Comparison of ENCODE assay signal across 8 mouse cellular contexts in the genomic region with DNA sequence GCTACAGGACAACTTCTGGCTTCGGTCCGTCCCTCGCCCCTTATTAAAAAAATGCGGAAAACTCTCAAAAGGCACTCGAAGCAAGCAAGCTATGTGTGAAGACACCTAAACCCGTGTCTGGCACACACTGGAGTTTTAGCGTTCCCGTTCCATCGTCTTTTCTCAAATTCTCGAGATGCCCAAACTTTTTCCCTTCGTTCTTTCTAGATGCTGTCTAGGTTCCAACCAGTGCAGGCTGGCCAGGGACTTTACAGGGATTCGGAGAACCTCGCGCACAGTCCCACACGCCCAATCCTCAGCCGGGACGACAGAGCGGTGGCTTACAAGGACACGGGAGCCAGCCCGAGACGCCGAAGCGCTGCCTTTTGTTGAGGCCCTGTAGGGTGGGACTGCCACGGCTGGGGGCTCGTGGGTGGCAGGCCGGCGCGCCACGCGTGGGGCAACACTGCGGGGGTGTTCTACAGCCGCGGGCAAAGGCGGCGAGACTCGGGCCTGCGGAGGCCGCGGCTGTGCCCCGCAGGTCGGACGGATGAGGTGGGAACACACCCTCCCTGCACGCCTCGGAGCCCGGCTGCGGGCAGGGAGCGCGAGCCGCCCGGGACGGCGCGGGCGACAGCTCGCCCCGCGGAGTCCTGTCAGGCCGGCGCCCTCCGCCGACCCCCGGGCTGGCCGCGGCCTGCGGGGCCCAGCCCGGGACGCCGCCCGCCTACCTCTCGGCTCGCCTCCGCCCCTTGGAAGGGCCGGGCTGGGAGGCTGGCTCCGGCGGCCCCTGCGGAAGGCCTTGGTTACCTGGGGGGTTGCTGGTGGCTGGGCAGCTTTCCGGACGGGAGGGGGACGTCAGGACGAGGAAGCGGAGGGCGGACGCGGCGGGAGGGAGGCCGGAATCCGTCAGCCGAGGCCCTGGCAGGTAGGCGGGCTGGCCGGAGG. TPM values are rescaled to one million over a fixed set of nuclear protein-coding genes. Genes with fewer than 3 reads are reported as not detected.
DNase-seq lines count a peak whose midpoint lies in the region; ATAC-seq and TF ChIP-seq lines count a peak whose summit lies in the region.

No protein-coding gene starts in this region.

- peak overlapping the region; percentile 89 for H3K4me2 ChIP-seq in hindbrain, postnatal 0 days (ENCODE audit: low read depth, low read length)
- peak overlapping the region; percentile 86 for H3K4me2 ChIP-seq in limb, embryonic 11.5 days (ENCODE audit: low read depth, severe bottlenecking)
- peak overlapping the region; percentile 87 for H3K4me2 ChIP-seq in midbrain, embryonic 12.5 days (replicated peaks)

- H3K9me3 ChIP-seq in megakaryocyte, embryonic 14.5 days: no peaks in the 10 kb centered on the region
- no peaks in the 10 kb centered on the region for H3K9me3 ChIP-seq in hindbrain, postnatal 0 days (ENCODE audit: low read length)
- no peaks in the 10 kb centered on the region for H3K9me3 ChIP-seq in limb, embryonic 11.5 days (ENCODE audit: control insufficient read depth, low read length)
- no peaks in the 10 kb centered on the region for H3K9me3 ChIP-seq in midbrain, embryonic 12.5 days

- peak; percentile 48 for DNase-seq in cerebellum, adult 8-10 months
- peak; percentile 27 to 41 for DNase-seq in frontal cortex, postnatal 36 days (ENCODE audit: low spot score in 2 of 2)
- DNase-seq in hindbrain, postnatal 0 days (ENCODE audit: low spot score): peak; percentile 39
- peak; percentile 62 for DNase-seq in limb, embryonic 11.5 days (ENCODE audit: low spot score)
- DNase-seq in splenic B cell, adult 2 months (ENCODE audit: low read depth, low spot score): peak; percentile 31

- H3K36me3 ChIP-seq in megakaryocyte, embryonic 14.5 days (replicated peaks; ENCODE audit: low read length): peaks cover 18% of the 10 kb centered on the region
- no peaks in the 10 kb centered on the region for H3K36me3 ChIP-seq in hindbrain, postnatal 0 days (ENCODE audit: insufficient read depth, low read length)
- no peaks in the 10 kb centered on the region for H3K36me3 ChIP-seq in limb, embryonic 11.5 days (ENCODE audit: control insufficient read depth, insufficient read depth, low read length)
- H3K36me3 ChIP-seq in midbrain, embryonic 12.5 days: no peaks in the 10 kb centered on the region; the same call in 1 of the 2 replicates
- no peaks in the 10 kb centered on the region for H3K36me3 ChIP-seq in splenic B cell, adult 2 months (ENCODE audit: control insufficient read depth, insufficient read depth, low read length, poor library complexity, severe bottlenecking)

- no peaks in the 10 kb centered on the region for H3K27me3 ChIP-seq in megakaryocyte, embryonic 14.5 days (replicated peaks)
- H3K27me3 ChIP-seq in hindbrain, postnatal 0 days (ENCODE audit: insufficient read depth, low read length): no peaks in the 10 kb centered on the region
- no peaks in the 10 kb centered on the region for H3K27me3 ChIP-seq in limb, embryonic 11.5 days (ENCODE audit: control insufficient read depth, insufficient read depth, low read length)
- H3K27me3 ChIP-seq in midbrain, embryonic 12.5 days: 0 out of 2 replicates have a peak, but pooled peaks cover 4% of the 10 kb centered on the region
- no peaks in the 10 kb centered on the region for H3K27me3 ChIP-seq in splenic B cell, adult 2 months (ENCODE audit: control insufficient read depth, insufficient read depth, low read length, poor library complexity, severe bottlenecking)

- under 1% methylated on average over 71 of the region's 90 CpGs for WGBS in hindbrain, postnatal 0 days
- WGBS in limb, embryonic 11.5 days: under 1% methylated on average over 81 of the region's 90 CpGs
- WGBS in midbrain, embryonic 12.5 days: under 1% methylated on average over 86 of the region's 90 CpGs

- peak overlapping the region; percentile 99 for H3K27ac ChIP-seq in hindbrain, postnatal 0 days
- peak overlapping the region; percentile 96 for H3K27ac ChIP-seq in limb, embryonic 11.5 days (replicated peaks; ENCODE audit: low read depth, low read length)
- peak overlapping the region; percentile 97 for H3K27ac ChIP-seq in midbrain, embryonic 12.5 days (replicated peaks)

- H3K4me1 ChIP-seq in megakaryocyte, embryonic 14.5 days: peaks cover 69% of the 10 kb centered on the region
- peaks cover 14% of the 10 kb centered on the region for H3K4me1 ChIP-seq in hindbrain, postnatal 0 days (ENCODE audit: insufficient read depth, low read length)
- H3K4me1 ChIP-seq in limb, embryonic 11.5 days (ENCODE audit: control insufficient read depth, insufficient read depth, low read length): peaks cover 6% of the 10 kb centered on the region
- H3K4me1 ChIP-seq in midbrain, embryonic 12.5 days: peaks cover 18% of the 10 kb centered on the region

- no peak for ATAC-seq in megakaryocyte, adult 5-6 weeks (ENCODE audit: poor library complexity, severe bottlenecking)
- peak; percentile 79 for ATAC-seq in hindbrain, postnatal 0 days
- ATAC-seq in limb, embryonic 11.5 days (ENCODE audit: insufficient number of reproducible peaks, low FRiP score, low TSS enrichment, low read depth): peak; percentile 72
- peak; percentile 75 for ATAC-seq in midbrain, embryonic 12.5 days (ENCODE audit: low FRiP score, low read depth)

- peak overlapping the region; percentile 99 for H3K4me3 ChIP-seq in megakaryocyte, embryonic 14.5 days (replicated peaks)
- H3K4me3 ChIP-seq in hindbrain, postnatal 0 days (ENCODE audit: low read length): peak overlapping the region; percentile 100
- peak overlapping the region; percentile 99 for H3K4me3 ChIP-seq in limb, embryonic 11.5 days (ENCODE audit: low read depth, low read length)
- peak overlapping the region; percentile 82 for H3K4me3 ChIP-seq in midbrain, embryonic 12.5 days

- H3K9ac ChIP-seq in hindbrain, postnatal 0 days (replicated peaks; ENCODE audit: low read length): peak overlapping the region; percentile 100
- H3K9ac ChIP-seq in limb, embryonic 11.5 days (ENCODE audit: low read length): peak overlapping the region; percentile 99
- H3K9ac ChIP-seq in midbrain, embryonic 12.5 days (replicated peaks): peak overlapping the region; percentile 100

- TF ChIP-seq CTCF in hindbrain, postnatal 0 days (IDR thresholded peaks at IDR 0.05; ENCODE audit: low read depth): no peak

RNA-seq across cellular contexts. Expression of a gene that starts 0.7 kb away (rescaled TPM):
- 1,333 and 3,452 TPM in 2 replicates for polyA plus RNA-seq in megakaryocyte, embryonic 14.5 days (2012; ENCODE audit: insufficient read depth, low replicate concordance)
- total RNA-seq in megakaryocyte, adult 5-6 weeks (2015): 153 and 167 TPM in 2 replicates
- 134 and 137 TPM in 2 replicates for total RNA-seq in megakaryocyte, adult 5-6 weeks (2017)
- 65.2 and 79.8 TPM in 2 replicates for total RNA-seq in hindbrain, postnatal 0 days (2014; rRNA removed)
- polyA plus RNA-seq in hindbrain, postnatal 0 days (2015; fragmentation: Nextera tagmentation; extraction: Ambion mirVana): 495 and 511 TPM in 2 replicates
- polyA plus RNA-seq in limb, embryonic 11.5 days (2014; fragmentation: Nextera tagmentation; extraction: Ambion mirVana): 219 TPM in 2 replicates
- 357 and 365 TPM in 2 replicates for polyA plus RNA-seq in midbrain, embryonic 12.5 days (2016; fragmentation: Nextera tagmentation; extraction: Ambion mirVana)

RNA-seq across cellular contexts. Expression of a gene that starts 55.9 kb away (rescaled TPM):
- polyA plus RNA-seq in megakaryocyte, embryonic 14.5 days (2012; ENCODE audit: insufficient read depth, low replicate concordance): 240 and 422 TPM in 2 replicates
- 54.1 and 69.6 TPM in 2 replicates for total RNA-seq in megakaryocyte, adult 5-6 weeks (2015)
- 90.9 and 98.1 TPM in 2 replicates for total RNA-seq in megakaryocyte, adult 5-6 weeks (2017)
- 35.4 and 50.1 TPM in 2 replicates for total RNA-seq in hindbrain, postnatal 0 days (2014; rRNA removed)
- polyA plus RNA-seq in hindbrain, postnatal 0 days (2015; fragmentation: Nextera tagmentation; extraction: Ambion mirVana): 33.8 and 39.4 TPM in 2 replicates
- polyA plus RNA-seq in limb, embryonic 11.5 days (2014; fragmentation: Nextera tagmentation; extraction: Ambion mirVana): 26.0 and 31.8 TPM in 2 replicates
- polyA plus RNA-seq in midbrain, embryonic 12.5 days (2016; fragmentation: Nextera tagmentation; extraction: Ambion mirVana): 36.7 and 48.9 TPM in 2 replicates
